Mouse (Mus musculus): ENCODE measurements around the gene Zfp954. TPM values are rescaled to one million over a fixed set of nuclear protein-coding genes. Genes with fewer than 3 reads are reported as not detected.

The Zfp954 gene
- 6.8 TPM for polyA plus RNA-seq (2014; fragmentation: Illumina TruSeq; extraction: RNeasy Lipid Tissue Mini Kit (QIAGEN cat#74804); ENCODE audit: low read depth, low replicate concordance)

GRCm38 (mm10) chr7:7120921-7121601 is at the start of gene Zfp954:
Zfp954 (minus strand) TSS chr7:7121488.

GRCm38 (mm10) chr7:7136379-7136866 is 15.1 kb upstream of the Zfp954 start, which contains the start of gene Zfp773:
Zfp773 (minus strand) TSS chr7:7136755.

Other genes with a start within 250 kb of the Zfp954 start
- gene Aurkc, start 126.2 kb downstream of the Zfp954 start, polyA plus RNA-seq (2014; fragmentation: Illumina TruSeq; extraction: RNeasy Lipid Tissue Mini Kit (QIAGEN cat#74804); ENCODE audit: low read depth, low replicate concordance): not detected
- gene Zfp773, start 15.3 kb upstream of the Zfp954 start, polyA plus RNA-seq (2014; fragmentation: Illumina TruSeq; extraction: RNeasy Lipid Tissue Mini Kit (QIAGEN cat#74804); ENCODE audit: low read depth, low replicate concordance): 1.5 TPM
- gene Zfp418, start 49.8 kb upstream of the Zfp954 start, polyA plus RNA-seq (2014; fragmentation: Illumina TruSeq; extraction: RNeasy Lipid Tissue Mini Kit (QIAGEN cat#74804); ENCODE audit: low read depth, low replicate concordance): 6.8 TPM
- 7.9 TPM for gene Zfp772, start 88.5 kb upstream of the Zfp954 start, polyA plus RNA-seq (2014; fragmentation: Illumina TruSeq; extraction: RNeasy Lipid Tissue Mini Kit (QIAGEN cat#74804); ENCODE audit: low read depth, low replicate concordance)
- gene Vmn2r29, start 125.8 kb upstream of the Zfp954 start, polyA plus RNA-seq (2014; fragmentation: Illumina TruSeq; extraction: RNeasy Lipid Tissue Mini Kit (QIAGEN cat#74804); ENCODE audit: low read depth, low replicate concordance): 7.9 TPM
- gene Gm45844, start 156.8 kb upstream of the Zfp954 start, polyA plus RNA-seq (2014; fragmentation: Illumina TruSeq; extraction: RNeasy Lipid Tissue Mini Kit (QIAGEN cat#74804); ENCODE audit: low read depth, low replicate concordance): 11.4 TPM
- gene Clcn4, start 179.4 kb upstream of the Zfp954 start, polyA plus RNA-seq (2014; fragmentation: Illumina TruSeq; extraction: RNeasy Lipid Tissue Mini Kit (QIAGEN cat#74804); ENCODE audit: low read depth, low replicate concordance): 102 TPM
- not detected for gene Vmn2r30, start 216.1 kb upstream of the Zfp954 start, polyA plus RNA-seq (2014; fragmentation: Illumina TruSeq; extraction: RNeasy Lipid Tissue Mini Kit (QIAGEN cat#74804); ENCODE audit: low read depth, low replicate concordance)

All from kidney, adult 10 weeks (tissue).